Mouse (Mus musculus) kidney, embryonic 15.5 days (tissue): Measurements from ENCODE around the gene Slc38a4. TPM values are rescaled to one million over a fixed set of nuclear protein-coding genes. Genes with fewer than 3 reads are reported as not detected.
A peak's percentile ranks its signal among the peaks of the same experiment; 100 is the strongest.

Experiments used
- ATAC-seq: fragments of 200-750 bp; cut with Nextera tagmentation; replicated peaks from 2 replicates; pipeline ENCODE4 v1.8.0; 2017; ENCODE audit warnings: moderate TSS enrichment; ENCODE audit not compliant: low FRiP score
- H3K27ac ChIP-seq: fragments of 300-500 bp; sonication (generic); 2 replicates; pipeline ENCODE4 v1.5.1; 2015; ENCODE audit warnings: mild to moderate bottlenecking, inconsistent platforms
- H3K27me3 ChIP-seq: fragments of 300-500 bp; sonication (generic); 2 replicates; pipeline ENCODE4 v1.6.1; 2015; ENCODE audit warnings: inconsistent platforms
- H3K36me3 ChIP-seq: fragments of 300-500 bp; sonication (generic); 2 replicates; pipeline ENCODE4 v1.6.1; 2015; ENCODE audit warnings: inconsistent platforms
- H3K4me1 ChIP-seq: fragments of 300-500 bp; sonication (generic); 2 replicates; pipeline ENCODE4 v1.6.1; 2015; ENCODE audit warnings: inconsistent platforms
- H3K4me2 ChIP-seq: fragments of 300-500 bp; sonication (generic); 2 replicates; pipeline ENCODE4 v1.6.1; 2015; ENCODE audit warnings: moderate library complexity, mild to moderate bottlenecking, inconsistent platforms
- H3K4me3 ChIP-seq: fragments of 300-500 bp; sonication (generic); replicated peaks from 2 replicates; pipeline ENCODE4 v1.5.1; 2015; ENCODE audit warnings: mild to moderate bottlenecking, inconsistent platforms
- H3K9ac ChIP-seq: fragments of 300-500 bp; sonication (generic); 2 replicates; pipeline ENCODE4 v1.6.1; 2015; ENCODE audit warnings: mild to moderate bottlenecking, inconsistent platforms
- H3K9me3 ChIP-seq: fragments of 300-500 bp; sonication (generic); replicated peaks from 2 replicates; pipeline ENCODE4 v1.6.1; 2016; ENCODE audit warnings: inconsistent platforms
- WGBS: fragments of 180-500 bp; shearing (Covaris S2); methylation state at CpG from one replicate; pipeline ENCODE4 v1.1.7; 2015; ENCODE audit warnings: mixed read lengths; 5-methylcytosine and 5-hydroxymethylcytosine counted together
- polyA plus RNA-seq: library from polyadenylated mRNA; unstranded; fragments of >200 nt; fragmentation: Nextera tagmentation; extraction: Ambion mirVana; gene quantifications from 2 replicates; pipeline ENCODE4 v1.2.1, GENCODE M21; 2015

The Slc38a4 gene
- polyA plus RNA-seq, 1 experiment from 2014 or later = 76.0 TPM

DNA sequence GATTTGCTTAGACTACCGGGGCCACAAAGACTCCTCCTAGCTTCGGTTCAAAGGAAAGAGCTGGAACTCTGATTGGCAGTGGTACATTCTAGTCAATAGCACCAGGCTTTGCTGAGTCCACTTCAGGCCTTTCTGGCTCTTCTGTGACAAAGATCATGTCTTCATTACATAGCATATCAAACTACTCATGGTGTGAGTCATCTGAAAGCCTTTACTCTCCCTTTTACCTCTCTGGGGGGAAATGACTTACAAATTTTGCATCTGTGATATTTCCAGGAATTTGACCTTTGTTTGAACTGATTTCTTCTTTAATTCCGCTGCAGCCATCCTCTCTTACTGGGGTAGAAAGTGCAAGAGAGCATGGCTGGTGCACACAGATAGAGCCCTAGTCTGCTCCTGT is 46.5 kb downstream of the Slc38a4 start:
- H3K36me3 ChIP-seq = peaks cover 37% of the 10 kb centered on the region; the same call in 1 of the 2 replicates
- H3K27ac ChIP-seq = no peak overlapping the region
- 82% methylated on average over 3 of the region's 3 CpGs for WGBS
- no peaks in the 10 kb centered on the region for H3K9me3 ChIP-seq
- no peak overlapping the region for H3K4me3 ChIP-seq
- no peak overlapping the region for H3K9ac ChIP-seq
- peaks cover 5% of the 10 kb centered on the region for H3K4me1 ChIP-seq
- ATAC-seq = no peak
- H3K4me2 ChIP-seq = no peak overlapping the region
- H3K27me3 ChIP-seq = no peaks in the 10 kb centered on the region

DNA sequence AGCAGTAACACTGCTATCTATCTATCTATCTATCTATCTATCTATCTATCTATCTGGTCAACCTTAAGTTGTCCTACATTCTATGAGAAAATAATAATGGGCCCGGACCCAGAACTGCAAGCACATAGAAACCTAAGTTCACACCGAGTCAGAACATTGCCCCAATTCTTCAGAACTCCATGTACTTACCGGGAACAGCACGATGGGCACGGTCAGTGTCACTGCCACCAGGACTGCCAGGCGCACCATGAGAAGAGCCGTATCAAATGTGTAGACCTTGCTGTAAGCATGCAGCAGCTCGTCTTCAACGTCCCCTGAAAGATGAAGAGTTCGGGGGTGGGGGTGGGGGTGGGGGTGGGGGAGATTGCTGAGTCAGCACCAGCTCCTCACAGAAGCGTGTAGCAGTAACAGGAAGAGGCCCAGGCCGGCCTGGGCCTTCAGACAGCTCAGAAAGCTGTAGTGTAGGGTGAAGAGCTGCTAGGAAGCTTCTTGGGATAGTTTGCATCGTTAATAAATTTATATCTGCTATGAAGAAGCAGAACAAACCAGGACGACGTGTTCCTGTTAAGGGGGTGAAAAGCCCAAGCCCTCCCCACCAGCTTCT is 50.0 kb downstream of the Slc38a4 start:
- H3K9ac ChIP-seq = no peak overlapping the region
- peaks cover 32% of the 10 kb centered on the region for H3K4me1 ChIP-seq
- no peaks in the 10 kb centered on the region for H3K27me3 ChIP-seq
- H3K9me3 ChIP-seq = no peaks in the 10 kb centered on the region
- no peak overlapping the region for H3K4me2 ChIP-seq
- H3K36me3 ChIP-seq = peaks cover 37% of the 10 kb centered on the region; the same call in 1 of the 2 replicates
- WGBS = 80% methylated on average over 15 of the region's 15 CpGs
- no peak for ATAC-seq
- H3K4me3 ChIP-seq = no peak overlapping the region
- H3K27ac ChIP-seq = no peak overlapping the region

DNA sequence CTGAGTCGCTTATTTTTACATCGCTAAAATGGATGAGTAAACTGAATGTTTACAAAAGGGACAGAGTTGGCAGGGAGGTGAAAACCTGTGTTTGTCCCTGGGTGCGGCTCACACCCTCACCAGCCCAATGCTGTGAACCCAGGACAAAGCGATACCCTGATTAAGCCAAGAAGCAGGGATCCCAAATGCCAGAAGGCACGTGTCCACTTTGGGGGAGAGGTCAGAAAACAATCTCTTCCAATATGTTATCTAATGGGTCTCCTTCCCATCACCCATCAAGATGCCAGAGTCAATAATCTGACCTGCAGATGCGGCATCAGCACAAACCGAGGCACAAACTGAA is 51.3 kb downstream of the Slc38a4 start:
- ATAC-seq = no peak
- WGBS = 75% methylated on average over 7 of the region's 7 CpGs
- H3K27ac ChIP-seq = peak overlapping the region; percentile 7; the same call in 1 of the 2 replicates
- peaks cover 38% of the 10 kb centered on the region for H3K4me1 ChIP-seq
- H3K9me3 ChIP-seq = no peaks in the 10 kb centered on the region
- no peaks in the 10 kb centered on the region for H3K27me3 ChIP-seq
- peaks cover 24% of the 10 kb centered on the region; the same call in 1 of the 2 replicates for H3K36me3 ChIP-seq
- no peak overlapping the region for H3K4me3 ChIP-seq
- no peak overlapping the region for H3K9ac ChIP-seq
- no peak overlapping the region for H3K4me2 ChIP-seq

DNA sequence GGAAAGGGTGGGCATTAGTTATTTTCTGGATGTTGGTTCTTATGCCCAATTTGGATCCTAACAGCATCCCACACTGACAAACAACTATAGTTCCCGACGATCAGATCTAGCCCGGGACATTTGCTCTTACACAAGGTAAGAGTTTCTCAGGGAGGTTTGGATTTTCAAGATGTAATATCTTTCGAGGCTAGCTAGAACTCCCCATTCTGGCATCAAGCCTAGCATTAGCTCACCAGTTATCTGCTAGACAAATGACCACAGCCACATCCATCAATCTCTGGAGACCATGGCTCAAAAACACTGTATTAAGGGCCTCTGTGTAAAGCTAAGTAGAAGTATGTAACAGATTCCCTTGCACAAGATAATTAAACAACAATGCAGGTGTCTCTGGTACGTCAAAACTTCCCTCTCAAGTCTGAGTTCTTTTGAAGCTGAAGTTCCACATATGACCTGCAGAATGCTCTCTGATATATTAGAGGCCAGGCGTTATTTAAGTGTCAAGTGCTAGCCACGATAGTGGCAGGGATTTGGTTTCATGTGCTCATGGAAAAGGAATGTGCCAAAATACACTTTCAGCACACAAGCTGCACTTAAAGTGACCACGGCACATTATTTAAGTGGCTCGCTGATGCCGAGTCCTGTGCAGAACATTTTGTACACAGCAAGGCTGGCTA is 51.8 kb downstream of the Slc38a4 start:
- Histone ChIP-seq H3K4me2 (no peak overlapping the region), H3K4me3 (no peak overlapping the region), H3K9me3 (no peaks in the 10 kb centered on the region), H3K9ac (no peak overlapping the region), H3K27me3 (no peaks in the 10 kb centered on the region), H3K4me1 (peaks cover 38% of the 10 kb centered on the region), H3K27ac (peak overlapping the region; percentile 7; the same call in 1 of the 2 replicates), H3K36me3 (peaks cover 28% of the 10 kb centered on the region)
- 44% methylated on average over 10 of the region's 10 CpGs for WGBS
- ATAC-seq = no peak

DNA sequence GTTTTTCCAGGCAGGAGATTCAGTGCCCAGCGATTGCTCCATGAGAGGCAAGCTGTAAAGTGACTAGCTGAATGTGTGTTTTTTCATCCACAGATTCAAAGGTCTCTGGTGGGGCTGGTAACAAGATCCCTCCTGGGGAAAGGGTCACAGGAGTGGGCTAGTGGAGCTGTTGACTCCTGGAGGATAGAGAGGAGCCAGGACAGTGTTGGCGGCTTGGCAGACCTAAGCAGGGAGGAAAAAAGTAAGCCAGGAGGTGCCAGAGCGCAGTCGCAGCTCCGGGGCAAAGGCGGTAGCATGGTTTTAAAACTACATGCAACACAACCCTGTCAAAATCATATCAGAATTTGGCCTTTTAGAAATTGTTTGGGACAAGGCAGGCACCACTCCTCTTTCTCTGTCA is 52.6 kb downstream of the Slc38a4 start:
- H3K9ac ChIP-seq = no peak overlapping the region
- no peaks in the 10 kb centered on the region for H3K27me3 ChIP-seq
- 58% methylated on average over 6 of the region's 6 CpGs for WGBS
- peaks cover 38% of the 10 kb centered on the region for H3K4me1 ChIP-seq
- peak overlapping the region; percentile 19 for H3K4me3 ChIP-seq
- peaks cover 25% of the 10 kb centered on the region for H3K36me3 ChIP-seq
- peak overlapping the region; percentile 58; the same call in 1 of the 2 replicates for H3K27ac ChIP-seq
- no peak for ATAC-seq
- H3K9me3 ChIP-seq = no peaks in the 10 kb centered on the region
- peak overlapping the region; percentile 39 for H3K4me2 ChIP-seq

DNA sequence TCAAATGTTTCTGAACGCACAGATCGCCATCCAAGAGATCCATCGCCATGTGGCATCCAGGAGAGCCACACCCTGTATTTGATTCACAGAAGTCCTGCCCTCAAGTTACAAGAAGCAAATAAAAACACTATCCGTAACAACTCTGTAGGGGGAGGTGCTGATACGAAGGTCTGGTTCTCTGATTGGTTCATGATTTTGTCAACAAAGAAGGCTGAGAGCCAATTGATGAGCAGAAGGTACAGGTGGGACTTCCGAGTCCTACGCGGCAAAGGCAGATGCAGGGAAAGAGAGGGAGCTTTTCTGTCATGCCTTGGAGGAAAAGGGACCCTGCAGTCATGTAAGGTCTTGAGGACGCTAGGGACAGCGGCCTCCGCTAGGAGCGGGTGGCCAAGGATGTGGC is 53.0 kb downstream of the Slc38a4 start:
- H3K4me2 ChIP-seq = peak overlapping the region; percentile 39
- H3K4me3 ChIP-seq = peak overlapping the region; percentile 19
- ATAC-seq = no peak

DNA sequence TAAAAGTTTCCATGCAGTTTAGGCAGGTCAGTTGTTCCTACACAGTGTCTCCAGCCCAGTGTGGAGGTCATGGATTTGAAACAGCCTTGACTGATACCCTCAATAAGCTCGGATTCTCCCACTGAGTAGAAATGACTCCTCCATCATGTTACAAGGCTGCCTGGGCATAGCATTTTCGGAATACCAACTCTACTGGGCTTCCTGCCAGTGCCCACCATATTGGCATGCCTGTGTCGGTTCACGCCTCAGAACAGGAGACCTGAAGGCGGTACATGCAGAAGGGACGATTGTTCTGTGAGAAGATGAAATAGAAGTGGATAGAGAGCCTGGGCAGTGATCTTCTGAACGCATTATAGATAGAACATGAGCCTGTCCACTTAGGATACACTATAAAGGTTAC is 53.9 kb downstream of the Slc38a4 start:
- Histone ChIP-seq H3K4me1 (peaks cover 38% of the 10 kb centered on the region), H3K27ac (peak overlapping the region; percentile 86), H3K4me2 (no peak overlapping the region), H3K27me3 (no peaks in the 10 kb centered on the region), H3K9ac (no peak overlapping the region), H3K9me3 (no peaks in the 10 kb centered on the region), H3K4me3 (no peak overlapping the region), H3K36me3 (peaks cover 32% of the 10 kb centered on the region)
- 82% methylated on average over 7 of the region's 7 CpGs for WGBS
- no peak for ATAC-seq

More for the DNA sequence above, 53.0 kb downstream of the Slc38a4 start:
- Histone ChIP-seq H3K9ac (no peak overlapping the region), H3K36me3 (peaks cover 25% of the 10 kb centered on the region), H3K4me1 (peaks cover 38% of the 10 kb centered on the region), H3K9me3 (no peaks in the 10 kb centered on the region), H3K27ac (peak overlapping the region; percentile 58; the same call in 1 of the 2 replicates), H3K27me3 (no peaks in the 10 kb centered on the region)
- 77% methylated on average over 12 of the region's 12 CpGs for WGBS

DNA sequence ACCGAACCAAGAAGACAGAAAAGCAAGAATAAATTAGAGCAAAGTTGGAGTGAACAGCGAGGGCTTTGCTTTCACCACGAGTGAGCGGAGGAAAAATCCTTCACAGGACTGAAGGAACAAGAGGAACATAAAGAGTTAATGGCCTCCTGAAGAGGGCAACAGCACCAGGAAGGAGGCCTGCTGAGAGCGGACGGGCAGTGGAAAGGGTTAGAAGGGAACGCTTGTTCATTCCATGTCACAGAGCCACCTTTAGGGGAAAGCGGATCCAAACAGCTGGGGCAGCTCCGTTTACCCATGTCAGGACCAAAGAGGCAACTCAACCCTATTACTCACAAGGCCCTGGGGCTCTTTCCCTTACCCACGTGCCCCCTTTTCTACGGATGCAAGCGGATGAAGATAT is 54.3 kb downstream of the Slc38a4 start:
- Histone ChIP-seq H3K27ac (peak overlapping the region; percentile 86), H3K4me2 (no peak overlapping the region), H3K36me3 (peaks cover 33% of the 10 kb centered on the region), H3K4me1 (peaks cover 38% of the 10 kb centered on the region), H3K4me3 (no peak overlapping the region), H3K9ac (no peak overlapping the region), H3K9me3 (no peaks in the 10 kb centered on the region), H3K27me3 (no peaks in the 10 kb centered on the region)
- 39% methylated on average over 12 of the region's 12 CpGs for WGBS
- no peak for ATAC-seq

DNA sequence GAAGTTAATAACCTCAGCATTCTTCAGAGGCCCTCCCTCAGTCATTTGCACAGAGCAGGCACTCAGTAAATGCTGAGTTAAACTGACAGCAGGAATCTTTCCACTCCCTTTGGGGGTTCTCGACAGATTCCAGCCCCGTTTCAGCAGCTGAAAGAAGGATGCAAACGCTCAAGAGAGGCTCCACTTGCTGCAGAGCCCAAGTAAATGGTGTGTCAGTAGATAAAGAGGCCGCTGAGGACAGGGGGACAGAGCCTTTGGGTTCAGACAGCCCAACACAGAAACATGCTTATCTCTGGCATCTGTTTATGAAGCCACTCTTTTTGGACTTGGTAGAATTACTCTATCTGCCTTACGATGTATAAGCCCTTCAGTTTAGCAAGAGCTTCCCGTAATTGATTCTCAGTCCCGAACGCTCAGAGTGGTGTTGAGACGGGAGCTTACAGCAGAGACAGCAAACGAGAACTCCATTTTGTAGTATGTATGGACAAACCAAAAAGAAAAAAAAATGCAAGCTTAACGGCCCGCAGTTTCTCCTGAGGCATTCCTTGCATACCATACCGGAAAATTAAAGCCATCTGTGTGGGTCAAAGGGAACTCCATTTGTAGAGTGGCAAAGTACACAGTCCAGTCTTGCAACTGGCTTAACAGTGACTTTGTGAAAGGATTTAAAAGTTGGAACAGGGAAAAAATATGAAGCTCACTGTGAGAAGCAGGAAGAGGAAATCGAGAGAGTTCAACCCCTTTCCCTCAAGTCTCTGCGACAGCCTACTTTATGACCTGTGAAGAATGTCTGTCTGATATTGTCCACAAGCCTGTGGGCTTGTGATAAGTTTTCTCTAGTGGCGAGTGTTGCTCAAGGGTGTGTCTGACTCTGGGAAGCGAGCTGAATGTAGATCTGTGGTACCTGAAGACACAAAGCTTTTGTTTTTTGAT is 55.2 kb downstream of the Slc38a4 start:
- peaks cover 38% of the 10 kb centered on the region for H3K4me1 ChIP-seq
- peak overlapping the region; percentile 25 for H3K4me2 ChIP-seq
- no peaks in the 10 kb centered on the region for H3K27me3 ChIP-seq
- H3K4me3 ChIP-seq = no peak overlapping the region
- H3K9ac ChIP-seq = no peak overlapping the region
- 28% methylated on average over 17 of the region's 17 CpGs for WGBS
- no peaks in the 10 kb centered on the region for H3K9me3 ChIP-seq
- peaks cover 26% of the 10 kb centered on the region for H3K36me3 ChIP-seq
- H3K27ac ChIP-seq = peak overlapping the region; percentile 86
- ATAC-seq = peak; percentile 54; the same call in 1 of the 2 replicates

DNA sequence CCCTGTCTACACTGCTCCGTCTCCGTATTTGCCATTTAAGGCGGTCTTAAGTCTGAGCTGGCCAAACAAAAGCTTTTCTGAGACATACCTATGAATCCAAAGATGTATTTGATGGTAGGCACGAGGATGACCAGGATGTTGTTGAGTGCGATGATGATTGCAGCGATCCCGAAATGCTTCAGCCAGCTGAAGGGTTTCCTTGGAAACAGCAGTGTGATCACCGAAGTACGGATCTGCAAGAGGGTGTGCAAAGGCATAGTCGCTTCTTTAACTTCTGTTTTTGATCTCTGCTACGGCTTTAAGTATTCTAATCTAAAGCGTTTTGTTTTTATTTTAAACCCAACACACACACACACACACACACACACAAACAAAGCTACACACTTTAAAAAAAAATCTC is 56.4 kb downstream of the Slc38a4 start:
- Histone ChIP-seq H3K27me3 (no peaks in the 10 kb centered on the region), H3K36me3 (peaks cover 25% of the 10 kb centered on the region), H3K4me3 (no peak overlapping the region), H3K9ac (no peak overlapping the region), H3K4me1 (peaks cover 35% of the 10 kb centered on the region), H3K9me3 (no peaks in the 10 kb centered on the region), H3K4me2 (no peak overlapping the region), H3K27ac (0 out of 2 replicates have a peak overlapping the region, but pooled peaks have one; percentile 86)
- no peak for ATAC-seq
- WGBS = 91% methylated on average over 12 of the region's 12 CpGs

DNA sequence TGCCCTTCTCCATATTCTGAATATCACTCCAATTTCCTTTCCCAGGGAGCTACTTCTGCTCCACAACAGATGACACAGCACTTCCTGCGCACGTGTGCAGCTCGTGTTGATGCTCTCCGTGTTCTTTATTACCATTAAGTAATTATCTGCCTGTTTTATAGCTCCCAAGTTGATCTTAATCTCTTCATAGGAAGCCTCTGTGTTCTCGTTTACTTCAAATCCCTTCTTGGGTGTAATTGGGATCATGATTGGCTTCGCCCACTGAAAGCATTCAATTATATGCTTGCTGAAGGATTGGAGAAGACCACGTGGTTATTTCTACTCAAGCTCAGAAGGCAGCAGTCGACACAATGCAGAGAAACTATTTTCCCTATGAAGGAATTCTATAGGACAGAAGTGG is 70.1 kb downstream of the Slc38a4 start:
- Histone ChIP-seq H3K9ac (no peak overlapping the region), H3K9me3 (no peaks in the 10 kb centered on the region), H3K4me3 (no peak overlapping the region), H3K4me1 (no peaks in the 10 kb centered on the region), H3K27me3 (no peaks in the 10 kb centered on the region), H3K36me3 (no peaks in the 10 kb centered on the region), H3K4me2 (no peak overlapping the region), H3K27ac (no peak overlapping the region)
- WGBS = 65% methylated on average over 8 of the region's 8 CpGs
- no peak for ATAC-seq
